Comparison of ENCODE assay signal across 8 mouse cellular contexts in genomic region chr7:80554180-80555021, GRCm38 (mm10). TPM values are rescaled to one million over a fixed set of nuclear protein-coding genes. Genes with fewer than 3 reads are reported as not detected.
DNase-seq lines count a peak whose midpoint lies in the region; ATAC-seq and TF ChIP-seq lines count a peak whose summit lies in the region.
"Had no signal": no experiment of that assay in that cellular context is flagged by ENCODE, and none has a peak within 500 bp of the region (broad histone marks: within the 10 kb centered on the region; RNA-seq: fewer than 3 reads in every experiment).

No protein-coding gene starts in this region.

- H3K4me2 ChIP-seq in kidney, embryonic 14.5 days (replicated peaks; ENCODE audit: low read depth, low read length): no peak overlapping the region

- ATAC-seq in kidney, embryonic 14.5 days (ENCODE audit: low FRiP score, low TSS enrichment): 0 out of 2 replicates have a peak, but pooled peaks have one; percentile 53
- peak; percentile 70 for ATAC-seq in megakaryocyte, adult 5-6 weeks (ENCODE audit: poor library complexity, severe bottlenecking)

- peak overlapping the region; percentile 83 for H3K27ac ChIP-seq in testis, adult 2 months (ENCODE audit: control insufficient read depth, insufficient read depth, low read depth, low read length)
- peak overlapping the region; percentile 52 for H3K27ac ChIP-seq in kidney, embryonic 14.5 days (ENCODE audit: low read depth, low read length)

- no peaks in the 10 kb centered on the region for H3K36me3 ChIP-seq in testis, adult 2 months (ENCODE audit: control insufficient read depth, insufficient read depth, low read length)
- H3K36me3 ChIP-seq in kidney, embryonic 14.5 days (ENCODE audit: control insufficient read depth, insufficient read depth, low read length): no peaks in the 10 kb centered on the region

- no peak for TF ChIP-seq CTCF in testis, adult 2 months (IDR thresholded peaks at IDR 0.05; ENCODE audit: control insufficient read depth, insufficient read depth, insufficient replicate concordance, low read depth, low read length)

- H3K9me3 ChIP-seq in kidney, embryonic 14.5 days (ENCODE audit: control insufficient read depth, low read length): no peaks in the 10 kb centered on the region

- H3K9ac ChIP-seq in kidney, embryonic 14.5 days (ENCODE audit: low read depth, low read length): no peak overlapping the region

- no peaks in the 10 kb centered on the region for H3K27me3 ChIP-seq in testis, adult 2 months (ENCODE audit: control insufficient read depth, insufficient read depth, low read length)
- H3K27me3 ChIP-seq in kidney, embryonic 14.5 days (ENCODE audit: control insufficient read depth, insufficient read depth, low read length): no peaks in the 10 kb centered on the region

- WGBS in kidney, embryonic 14.5 days: 39% methylated on average over 22 of the region's 22 CpGs

- TF ChIP-seq POLR2A in testis, adult 2 months (IDR thresholded peaks at IDR 0.05; ENCODE audit: control insufficient read depth, low read depth, low read length): no peak

- no peak for DNase-seq in testis, postnatal 14 days (ENCODE audit: low spot score)
- peak; percentile 40 to 54 for DNase-seq in frontal cortex, postnatal 36 days (ENCODE audit: low spot score in 2 of 2)
- peak; percentile 79 for DNase-seq in thymus, postnatal 14 days
- DNase-seq in cerebellum, postnatal 25 days: no peak

- no peak overlapping the region for H3K4me3 ChIP-seq in testis, adult 2 months (ENCODE audit: control insufficient read depth, low read depth, low read length)
- no peak overlapping the region for H3K4me3 ChIP-seq in kidney, embryonic 14.5 days (ENCODE audit: low read length)
- H3K4me3 ChIP-seq: erythroblast, embryonic 14.5 days had no signal

- peaks cover 7% of the 10 kb centered on the region for H3K4me1 ChIP-seq in testis, adult 2 months (ENCODE audit: control insufficient read depth, insufficient read depth, low read length)
- H3K4me1 ChIP-seq in kidney, embryonic 14.5 days (ENCODE audit: control insufficient read depth, insufficient read depth, low read length): 0 out of 2 replicates have a peak, but pooled peaks cover 5% of the 10 kb centered on the region

RNA-seq across cellular contexts. Expression of gene Blm, which starts 19.5 kb away (rescaled TPM):
- polyA plus RNA-seq in testis, adult 2 months (2012; rRNA removed): 6.3 and 7.0 TPM in 2 replicates
- 24.1 and 34.5 TPM in 2 replicates for polyA plus RNA-seq in kidney, embryonic 14.5 days (2014; fragmentation: Nextera tagmentation; extraction: Ambion mirVana)
- 38.8 and 45.4 TPM in 2 replicates for total RNA-seq in megakaryocyte, adult 5-6 weeks (2015)
- 27.1 and 30.9 TPM in 2 replicates for total RNA-seq in megakaryocyte, adult 5-6 weeks (2017)

Comparison
In these comparisons a context has a peak if more than half of its experiments do, and no peak if none do; other contexts are left out.
1. DNase-seq: peak in frontal cortex, postnatal 36 days (2 of 2) and thymus, postnatal 14 days (single experiment); none in testis, postnatal 14 days (single experiment) and cerebellum, postnatal 25 days (0 of 2).